Mouse (Mus musculus): ENCODE measurements around the gene Dld.
A peak's percentile ranks its signal among the peaks of the same experiment; 100 is the strongest.

Dld gene

GRCm38 (mm10) chr12:31350944-31351928, at the start of gene Dld:
TSS of gene Dld (minus strand) at chr12:31351453.
- peak; percentile 96 for DNase-seq

- no peak for DNase-seq
Measured at GRCm38 (mm10) chr12:31400821-31401220, 49.6 kb upstream of the Dld start.

GRCm38 (mm10) chr12:31397709-31398108, 46.5 kb upstream of the Dld start:
- DNase-seq, result no peak

GRCm38 (mm10) chr12:31395895-31396294, 44.6 kb upstream of the Dld start:
- no peak for DNase-seq

DNA sequence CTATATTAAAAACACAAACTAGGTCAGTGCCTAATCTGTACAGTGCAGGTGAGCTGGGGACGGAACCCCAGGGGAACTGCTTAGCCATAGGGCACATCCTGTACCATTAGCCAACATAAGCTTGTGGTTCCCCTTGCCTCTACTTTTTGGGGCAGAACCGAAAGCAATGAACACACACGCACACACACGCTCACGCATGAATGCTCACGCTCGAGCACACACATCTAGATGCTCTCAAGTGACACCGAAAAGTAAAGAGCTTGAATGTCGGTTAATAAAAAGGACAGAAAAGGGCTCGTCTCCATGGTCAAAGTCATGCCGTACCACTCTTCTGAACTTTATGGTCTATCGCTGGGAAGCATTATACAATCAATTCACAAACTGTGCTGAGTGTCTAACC, 40.4 kb upstream of the Dld start:
- DNase-seq, result no peak

DNA sequence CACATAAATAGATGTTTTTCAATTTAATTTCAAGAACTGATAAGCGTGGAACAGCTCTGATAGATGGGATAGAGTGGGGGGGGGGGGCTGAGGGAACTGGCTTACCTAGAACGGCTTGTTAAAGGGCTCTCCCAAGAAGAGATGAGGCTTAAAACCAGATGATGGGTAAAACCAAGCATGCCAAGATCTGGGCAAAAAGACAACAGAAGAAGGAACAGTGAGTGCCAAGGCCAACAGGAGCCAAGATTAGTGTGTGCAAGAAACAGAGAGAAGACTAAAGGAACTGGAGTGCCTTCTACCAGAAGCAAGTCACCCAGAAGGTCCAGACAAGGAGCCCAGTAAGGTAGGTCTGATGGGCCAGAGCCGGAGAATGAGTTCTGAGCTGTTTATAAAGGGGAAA, 39.3 kb upstream of the Dld start, which contains the start of gene Slc26a3:
Slc26a3 (plus strand) TSS at position 301 of the 400 bp plus-strand sequence.
- DNase-seq, result no peak

DNA sequence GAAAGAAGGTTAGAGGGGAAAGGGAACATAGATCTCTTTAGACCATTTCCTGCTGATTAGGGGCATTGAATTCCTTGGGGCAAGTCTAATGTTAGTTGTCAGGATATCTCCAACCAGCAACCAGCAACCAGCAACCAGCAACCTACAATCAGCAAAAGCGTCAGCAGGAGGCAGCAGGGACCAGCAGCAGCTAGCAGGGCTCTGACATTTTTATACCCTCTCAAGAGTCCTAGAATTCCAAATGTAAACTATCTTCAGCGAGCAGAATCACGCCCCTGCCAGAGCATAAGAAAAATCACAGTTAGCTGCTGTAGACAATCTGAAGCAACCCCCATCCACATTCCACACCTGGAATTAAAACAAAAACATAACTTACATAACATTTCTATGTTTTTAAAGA, 36.0 kb upstream of the Dld start:
- DNase-seq, result no peak

GRCm38 (mm10) chr12:31382451-31382850, 31.2 kb upstream of the Dld start:
- DNase-seq, result no peak

DNA sequence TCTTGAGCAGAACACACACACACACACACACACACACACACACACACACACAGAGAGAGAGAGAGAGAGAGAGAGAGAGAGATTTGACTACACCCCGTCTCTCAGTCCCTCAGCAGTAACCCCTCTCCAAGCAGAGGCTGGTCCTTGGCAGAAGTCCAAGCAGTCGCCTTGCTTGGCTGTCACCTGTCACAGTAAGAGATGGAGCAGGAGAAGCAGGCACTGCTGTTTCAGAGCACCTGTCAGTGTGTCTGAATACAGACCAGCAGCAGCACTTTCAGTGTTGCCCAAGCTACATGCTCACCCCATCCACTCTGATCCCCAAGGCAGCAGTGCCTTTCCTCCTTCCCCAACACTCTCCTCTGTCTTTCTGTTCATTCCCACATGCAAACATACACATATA, 29.6 kb upstream of the Dld start:
- no peak for DNase-seq

GRCm38 (mm10) chr12:31377241-31377640, 26.0 kb upstream of the Dld start:
- DNase-seq, result no peak

- DNase-seq, result no peak
Measured at GRCm38 (mm10) chr12:31376326-31376950, 25.2 kb upstream of the Dld start.

DNA sequence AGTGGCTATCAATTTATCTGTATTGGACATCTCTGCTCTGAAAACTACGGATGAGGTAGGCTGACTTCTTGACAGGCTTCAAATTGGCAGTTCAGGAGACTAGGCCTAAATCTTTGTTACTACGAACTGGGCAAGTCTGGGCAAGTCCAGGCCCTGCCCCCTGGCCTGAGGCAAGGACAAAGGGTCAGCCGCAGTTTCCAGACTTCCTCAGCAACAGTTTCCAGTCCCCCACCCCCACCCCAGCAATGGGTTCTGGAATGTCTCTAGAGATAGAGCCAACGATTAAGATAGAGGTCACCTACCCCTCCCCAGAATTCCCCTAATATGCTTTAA, 24.0 kb upstream of the Dld start:
- no peak for DNase-seq

- DNase-seq, result peak; percentile 53
Measured at GRCm38 (mm10) chr12:31374603-31375282, 23.5 kb upstream of the Dld start.

DNA sequence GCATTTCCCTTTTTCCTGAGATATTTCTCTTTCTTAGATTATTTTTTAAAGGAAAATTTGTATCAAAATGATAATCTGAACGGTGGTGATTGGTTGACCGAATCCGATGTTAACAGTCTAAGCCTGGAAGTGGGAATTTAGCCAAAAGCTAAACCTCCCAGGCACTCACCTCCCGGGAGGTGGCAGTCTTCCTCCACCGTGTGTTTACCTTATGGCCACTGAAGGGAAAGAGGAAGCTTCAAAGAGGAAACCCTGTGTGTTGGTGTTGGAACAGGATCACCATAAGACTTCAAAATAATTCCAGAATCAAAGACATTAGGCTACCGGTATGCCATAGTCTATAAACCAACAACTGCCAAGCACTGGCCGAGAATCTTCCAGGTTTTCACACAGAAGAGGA, 18.4 kb upstream of the Dld start:
- no peak for DNase-seq

GRCm38 (mm10) chr12:31369118-31369517, 17.9 kb upstream of the Dld start:
- no peak for DNase-seq

DNA sequence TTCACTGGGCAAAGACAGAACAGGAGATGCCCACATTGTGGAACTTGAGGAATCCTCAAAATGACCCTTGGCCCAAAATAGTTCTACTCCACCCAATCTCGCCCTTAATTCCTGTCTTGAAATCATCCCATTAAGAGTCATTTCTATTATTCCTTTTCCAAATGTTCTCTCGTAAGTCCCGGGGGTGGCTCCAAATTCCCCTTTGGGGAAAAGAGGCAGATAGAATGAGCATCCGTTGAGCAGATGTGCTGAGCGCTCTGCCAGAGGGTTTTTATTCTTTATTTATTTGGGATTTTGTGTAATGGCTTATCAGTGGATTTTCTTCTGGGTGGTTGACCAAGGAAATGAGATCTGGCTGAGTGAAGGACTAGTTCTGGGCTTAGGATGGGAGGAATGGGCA, 16.5 kb upstream of the Dld start:
- no peak for DNase-seq

DNA sequence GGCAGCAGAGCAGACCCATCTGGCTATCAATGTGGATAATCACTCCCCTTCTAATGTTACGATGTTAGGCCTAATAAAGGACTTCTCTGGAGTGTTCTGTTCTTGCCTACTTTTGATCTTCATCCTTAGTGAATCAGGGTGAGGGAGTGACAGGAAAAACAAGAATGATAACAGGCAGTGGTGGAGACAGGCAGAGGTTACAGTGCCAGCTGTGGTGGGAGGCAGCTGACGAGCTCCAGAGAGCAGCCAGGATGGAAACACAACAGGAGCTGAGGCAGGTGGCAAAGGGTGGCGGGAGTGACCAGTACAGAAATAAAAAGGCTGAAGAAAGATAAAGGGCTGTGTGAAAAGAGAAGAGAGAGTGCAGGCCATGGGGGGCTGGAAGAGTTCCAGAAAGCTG, 15.2 kb upstream of the Dld start:
- DNase-seq, result no peak

DNA sequence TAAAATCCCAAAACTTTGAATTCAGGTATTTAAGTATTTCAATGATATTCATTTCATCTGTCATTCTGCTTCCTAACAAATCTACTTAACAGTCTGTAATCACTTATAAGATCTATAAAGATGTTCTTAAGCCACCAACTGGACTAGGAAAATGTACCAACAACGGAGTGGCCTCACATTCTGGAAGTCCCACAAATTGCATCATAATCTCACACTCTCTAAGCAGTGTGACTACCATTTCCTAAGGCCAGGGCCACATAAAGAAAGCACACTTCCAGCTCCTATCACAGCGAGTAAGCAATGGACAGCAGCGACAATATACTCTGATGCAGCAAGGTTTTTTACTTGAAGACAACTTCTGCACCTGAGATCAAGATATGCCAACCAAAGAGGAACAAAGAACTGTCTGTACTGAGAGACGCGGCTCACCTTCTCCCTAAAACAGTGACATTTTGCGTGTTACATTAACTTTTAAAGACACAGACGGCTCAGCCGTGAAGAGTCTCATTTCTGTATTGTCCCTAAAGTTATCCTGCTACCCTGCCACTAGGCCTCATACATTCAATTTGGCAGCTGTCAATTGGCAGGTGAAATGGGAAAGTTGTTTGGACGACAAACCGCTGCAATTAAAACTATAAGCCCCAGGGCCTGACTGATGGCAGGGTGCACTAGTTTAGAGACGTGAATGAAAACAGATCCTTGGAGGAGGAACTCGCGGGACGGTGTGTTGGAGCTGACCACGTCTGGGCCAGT, 886 bp downstream of the Dld start:
- DNase-seq, result no peak

- DNase-seq, result peak; percentile 26
Measured at GRCm38 (mm10) chr12:31333261-31333660, 18.0 kb downstream of the Dld start.

GRCm38 (mm10) chr12:31327139-31327538, 24.1 kb downstream of the Dld start:
- DNase-seq, result no peak

- DNase-seq, result no peak
Measured at GRCm38 (mm10) chr12:31323136-31323695, 28.0 kb downstream of the Dld start.

- no peak for DNase-seq
Measured at GRCm38 (mm10) chr12:31321532-31321931, 29.7 kb downstream of the Dld start.

GRCm38 (mm10) chr12:31320817-31321216, 30.4 kb downstream of the Dld start:
- no peak for DNase-seq
